Mouse (Mus musculus): ENCODE data around the gene Prdm10.

Gene Prdm10

DNA sequence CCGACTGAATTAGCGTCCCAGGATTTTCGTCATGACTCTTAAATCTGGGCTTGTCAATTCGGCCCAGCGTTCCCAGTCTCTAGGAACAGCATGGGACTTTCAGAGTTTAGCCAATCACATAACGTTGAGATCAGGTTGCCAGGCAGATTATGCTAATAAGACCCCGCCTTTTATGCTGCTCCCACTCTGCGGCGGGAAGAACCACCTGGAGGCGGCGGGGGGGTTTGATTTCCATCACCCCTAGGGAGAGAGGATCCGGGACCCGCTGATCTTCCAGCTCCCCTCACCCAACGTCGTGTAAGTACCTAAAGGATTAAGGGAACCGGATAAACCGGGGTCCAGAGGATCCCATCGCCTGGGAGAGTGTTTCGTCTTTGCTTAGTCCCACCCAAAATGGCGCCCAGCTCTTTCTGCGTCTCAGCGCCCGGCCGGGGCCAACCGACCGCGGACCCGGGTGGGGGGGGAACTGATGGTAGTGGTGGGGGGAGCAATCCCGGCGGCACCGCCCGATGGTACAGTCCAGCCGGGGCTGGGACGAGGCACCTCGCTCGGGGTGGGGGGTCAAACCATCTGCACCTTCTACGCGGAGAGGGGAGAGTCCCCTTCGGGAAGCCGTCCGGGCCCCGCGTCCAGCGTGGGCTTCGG, at the start of gene Prdm10:
Gene Prdm10 (plus strand): TSS at position 173 of the 645 bp plus-strand sequence.
- in situ Hi-C loops (cut with MboI; ENCODE audit: unreplicated experiment in 2 of 2), result loop anchor here in 1 of 2 experiments (25.0 kb wide), 1 partner anchor 1257 kb away; the partner anchor contains the start of gene Fli1

DNA sequence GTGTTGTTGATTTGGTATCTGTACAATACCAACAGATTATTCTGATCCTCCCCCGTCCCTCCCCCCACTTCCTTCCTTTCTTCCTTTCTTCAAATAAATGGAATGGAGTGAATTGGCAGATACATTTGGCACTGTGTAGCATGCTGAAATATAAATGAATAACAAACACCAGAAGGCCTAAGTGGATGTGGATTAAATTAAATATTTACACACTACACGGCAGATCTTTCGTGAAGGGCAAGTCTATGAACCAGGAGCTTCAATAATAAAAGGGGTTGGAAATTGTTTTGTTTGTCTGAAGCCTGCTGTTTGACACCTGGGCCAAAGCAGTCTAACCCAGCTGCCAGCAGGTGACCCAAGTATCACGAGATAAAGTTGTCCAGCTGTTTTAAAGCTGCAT, 45.3 kb upstream of the Prdm10 start:
- in situ Hi-C loops (cut with MboI; ENCODE audit: unreplicated experiment in 2 of 2), result no loop called here

DNA sequence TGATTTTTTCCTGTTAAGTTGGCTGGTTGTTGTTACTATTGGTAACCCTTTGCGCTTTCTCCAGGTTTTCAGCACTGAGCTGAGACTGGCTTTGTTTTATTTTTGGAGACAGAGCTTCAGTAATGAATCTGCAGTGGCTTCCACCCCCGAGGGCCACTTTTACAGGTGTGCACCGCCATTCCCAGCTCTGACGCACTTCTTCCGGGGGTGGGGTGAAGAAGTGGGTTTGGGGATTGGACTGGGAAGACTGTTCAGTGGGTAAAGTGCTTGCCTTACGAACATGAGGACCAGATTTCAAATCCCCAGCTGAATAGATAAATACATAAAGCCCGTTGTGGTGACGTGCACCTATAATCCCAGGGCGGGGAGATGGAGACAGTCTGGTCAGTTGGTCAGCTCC, 44.8 kb upstream of the Prdm10 start:
- in situ Hi-C loops (cut with MboI; ENCODE audit: unreplicated experiment in 2 of 2), result no loop called here

DNA sequence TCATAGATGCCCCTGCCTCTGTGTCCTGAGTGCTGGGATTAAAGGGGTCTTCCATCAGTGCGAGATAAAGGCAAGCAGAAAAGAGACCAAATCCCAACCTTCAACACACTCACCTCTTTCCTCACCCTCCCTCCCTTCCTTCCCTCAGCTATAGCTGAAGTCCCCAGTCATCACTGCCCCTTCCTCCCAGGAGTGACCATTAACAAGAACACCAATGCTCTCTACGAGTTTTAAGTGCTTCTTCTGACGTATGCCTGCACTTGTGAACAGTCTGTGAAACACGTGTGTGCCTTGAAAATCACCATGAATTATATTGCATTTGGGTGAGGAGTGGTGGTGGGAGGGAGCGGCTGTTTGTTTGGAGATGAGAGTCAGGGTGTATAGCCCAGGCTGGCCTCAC, 44.3 kb upstream of the Prdm10 start:
- in situ Hi-C loops (cut with MboI; ENCODE audit: unreplicated experiment in 2 of 2), result no loop called here

DNA sequence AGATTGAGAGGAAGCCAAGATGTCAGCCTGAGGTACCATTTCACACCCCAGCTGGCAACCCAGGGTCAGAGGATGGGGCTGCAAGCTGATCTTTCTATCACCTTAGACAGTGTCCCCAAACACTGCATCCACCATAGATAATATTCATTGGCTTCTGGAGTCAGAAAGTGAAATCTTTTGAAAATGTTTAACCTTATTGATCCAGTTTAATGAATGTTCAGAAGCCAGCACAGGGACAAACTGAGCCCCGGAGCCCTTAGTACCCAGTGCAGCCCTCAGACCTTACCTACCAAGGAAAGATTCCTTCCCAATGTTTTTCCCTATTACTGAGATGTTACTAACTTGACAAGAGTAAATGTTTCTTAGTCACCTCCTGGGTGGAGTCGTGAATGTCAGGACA, 41.8 kb upstream of the Prdm10 start:
- in situ Hi-C loops (cut with MboI; ENCODE audit: unreplicated experiment in 2 of 2), result no loop called here

DNA sequence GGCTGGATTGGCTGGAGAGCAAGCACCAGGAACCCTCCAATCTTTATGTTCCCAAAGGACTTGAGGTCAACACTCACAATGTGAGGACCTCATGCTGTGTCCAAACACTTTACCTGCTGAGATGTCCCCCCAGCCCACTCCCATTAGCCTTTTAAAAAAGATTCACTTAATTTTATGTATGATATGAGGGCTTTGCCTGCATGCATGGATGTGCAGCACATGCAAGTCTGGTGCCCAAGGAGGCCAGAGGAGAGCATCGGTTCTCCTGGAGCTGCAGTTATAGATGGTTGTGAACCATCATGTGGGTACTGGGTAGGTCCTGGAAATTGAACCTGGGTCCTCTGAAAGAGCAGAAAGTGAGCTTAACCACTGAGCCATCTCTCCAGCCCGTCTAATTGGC, 40.8 kb upstream of the Prdm10 start:
- in situ Hi-C loops (cut with MboI; ENCODE audit: unreplicated experiment in 2 of 2), result no loop called here

DNA sequence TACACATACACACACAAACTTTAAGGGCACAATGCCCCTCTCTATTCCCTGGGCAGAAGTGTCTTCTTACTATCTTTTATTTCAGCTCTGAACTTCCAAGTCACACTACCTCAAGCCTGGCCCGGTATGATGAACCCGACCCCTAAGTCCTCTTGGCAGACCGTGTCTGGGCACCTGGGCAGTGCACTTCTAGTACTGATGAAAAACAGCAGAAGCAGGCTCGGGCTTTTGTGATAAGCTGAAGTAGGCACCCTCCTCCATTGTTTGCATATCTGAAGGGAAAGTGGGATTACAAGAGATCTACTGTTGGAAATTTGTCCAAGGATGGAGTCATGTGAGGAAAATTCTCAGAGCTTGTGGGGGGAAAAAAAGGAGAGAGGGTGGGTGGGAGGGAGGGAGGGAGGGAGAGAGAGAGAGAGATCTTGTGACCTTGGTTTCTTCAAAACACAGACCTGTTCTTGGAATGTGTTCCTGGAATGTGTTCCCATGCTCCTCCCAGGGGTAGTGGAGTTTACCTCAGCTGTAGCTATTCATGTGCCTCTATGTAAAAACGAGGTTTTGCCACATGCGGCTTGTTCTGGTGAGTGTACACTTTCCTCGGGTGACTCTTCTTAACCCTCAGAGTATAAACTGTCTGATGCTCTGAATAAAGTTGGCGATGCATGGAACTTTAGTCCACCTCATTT, 39.7 kb upstream of the Prdm10 start:
- in situ Hi-C loops (cut with MboI; ENCODE audit: unreplicated experiment in 2 of 2), result no loop called here

DNA sequence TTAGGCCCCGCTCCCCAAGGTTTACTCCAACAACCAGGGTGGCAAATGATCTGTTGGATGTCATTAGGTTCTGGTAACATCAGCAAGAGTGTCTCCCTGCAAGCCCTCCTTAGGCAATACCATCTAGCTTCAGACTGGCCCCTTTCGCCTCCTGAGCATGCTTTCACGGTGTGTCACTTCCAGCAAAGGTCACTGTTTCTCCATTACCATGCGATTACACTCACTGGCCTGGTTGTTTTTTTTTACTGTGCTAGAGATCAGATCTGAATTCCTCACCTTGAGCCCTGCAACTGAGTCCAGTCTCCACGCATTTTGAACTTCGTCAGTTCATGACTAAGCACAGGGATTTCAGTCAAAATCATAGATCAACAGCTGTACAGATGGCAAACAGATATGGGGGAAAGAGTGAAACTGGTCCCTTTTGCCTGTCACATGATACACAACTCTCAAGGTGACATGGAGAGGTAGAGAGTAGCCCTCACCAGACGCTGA, 39.1 kb upstream of the Prdm10 start:
- in situ Hi-C loops (cut with MboI; ENCODE audit: unreplicated experiment in 2 of 2), result no loop called here

DNA sequence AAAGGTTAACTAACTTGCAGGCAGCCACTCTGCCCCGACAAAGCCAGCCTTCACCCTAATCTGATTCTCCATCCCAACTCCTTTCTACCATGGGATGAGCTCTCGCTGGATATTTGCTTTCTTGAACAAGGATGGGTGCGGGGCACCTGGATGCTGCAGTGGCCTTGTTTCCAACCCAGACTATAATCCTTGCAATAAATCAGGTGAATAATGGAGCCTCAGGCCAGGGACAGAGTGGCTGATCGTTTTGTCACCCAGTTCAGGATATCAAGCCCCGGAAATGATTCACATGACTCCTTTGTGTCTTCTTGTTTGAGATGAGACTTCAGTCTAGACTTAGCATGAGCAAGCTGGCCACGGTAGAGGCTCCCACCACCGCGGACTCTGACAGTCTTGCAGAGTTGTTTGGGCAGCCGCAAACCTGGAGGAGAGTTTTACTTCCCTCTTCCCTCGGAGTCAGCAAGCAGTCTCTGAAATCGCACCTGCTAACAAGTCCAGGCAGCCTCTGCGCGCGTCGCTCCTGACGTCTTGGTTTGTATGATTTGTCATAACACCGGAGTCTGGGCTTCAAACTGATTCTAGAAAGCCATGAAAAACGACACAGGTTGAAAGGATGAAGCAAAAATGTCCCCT, 36.9 kb upstream of the Prdm10 start:
- in situ Hi-C loops (cut with MboI; ENCODE audit: unreplicated experiment in 2 of 2), result no loop called here

DNA sequence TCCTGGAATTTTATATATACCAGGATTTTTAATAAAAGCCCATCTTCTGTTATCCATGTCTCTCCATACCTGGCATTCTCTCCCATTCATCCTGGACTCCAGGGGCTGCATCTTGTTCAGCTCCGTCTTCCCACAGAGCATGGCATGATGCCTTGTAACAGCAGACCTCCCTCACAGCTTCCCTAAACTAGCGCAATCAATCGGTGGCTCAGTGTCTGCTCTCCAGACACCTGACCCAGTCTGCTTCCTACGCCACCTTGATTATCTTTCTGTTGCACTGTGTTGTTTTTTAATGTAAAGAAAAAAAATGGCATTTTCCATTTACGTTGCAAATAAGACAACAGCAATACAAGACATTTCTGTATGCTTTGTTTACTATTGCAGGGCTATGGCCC, 36.4 kb upstream of the Prdm10 start:
- in situ Hi-C loops (cut with MboI; ENCODE audit: unreplicated experiment in 2 of 2), result no loop called here

DNA sequence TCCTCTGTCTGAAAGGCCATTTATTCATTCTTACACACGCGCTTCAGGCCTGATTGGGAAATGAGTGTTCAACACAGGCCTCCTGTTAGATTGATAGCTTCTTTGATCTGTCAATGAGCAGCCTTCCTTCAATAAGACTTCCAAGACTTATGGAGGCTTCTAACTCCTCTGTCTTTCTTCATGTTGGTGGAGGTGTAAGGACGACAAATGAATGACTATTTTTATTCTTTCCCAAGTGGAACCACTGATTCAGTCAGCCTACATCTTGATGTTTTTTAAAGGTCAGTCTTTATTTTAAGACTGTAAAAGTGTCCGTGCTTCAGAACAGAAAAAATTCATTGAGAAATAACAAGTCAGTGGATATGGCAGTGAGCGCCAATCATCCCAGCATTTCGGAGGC, 35.3 kb upstream of the Prdm10 start:
- in situ Hi-C loops (cut with MboI; ENCODE audit: unreplicated experiment in 2 of 2), result no loop called here

DNA sequence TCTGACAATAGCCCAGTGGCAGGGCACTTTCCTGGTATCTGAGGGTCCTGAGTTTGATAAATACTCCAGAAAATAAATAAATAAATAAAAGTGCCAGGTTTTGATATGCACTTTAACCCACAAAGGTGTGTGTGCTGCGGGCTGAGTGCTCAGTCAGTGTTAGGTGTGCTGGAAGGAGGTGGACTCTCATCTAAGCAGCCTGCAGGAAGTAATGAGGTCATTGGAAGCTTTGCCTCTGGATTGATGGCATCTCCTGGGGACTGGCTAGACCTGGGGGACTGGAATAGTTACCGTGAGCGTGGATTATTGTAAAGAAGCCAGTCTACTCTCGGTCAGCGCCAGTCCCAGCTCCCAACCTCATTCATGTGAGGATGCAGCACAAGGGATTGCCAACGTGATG, 33.9 kb upstream of the Prdm10 start:
- in situ Hi-C loops (cut with MboI; ENCODE audit: unreplicated experiment in 2 of 2), result no loop called here

DNA sequence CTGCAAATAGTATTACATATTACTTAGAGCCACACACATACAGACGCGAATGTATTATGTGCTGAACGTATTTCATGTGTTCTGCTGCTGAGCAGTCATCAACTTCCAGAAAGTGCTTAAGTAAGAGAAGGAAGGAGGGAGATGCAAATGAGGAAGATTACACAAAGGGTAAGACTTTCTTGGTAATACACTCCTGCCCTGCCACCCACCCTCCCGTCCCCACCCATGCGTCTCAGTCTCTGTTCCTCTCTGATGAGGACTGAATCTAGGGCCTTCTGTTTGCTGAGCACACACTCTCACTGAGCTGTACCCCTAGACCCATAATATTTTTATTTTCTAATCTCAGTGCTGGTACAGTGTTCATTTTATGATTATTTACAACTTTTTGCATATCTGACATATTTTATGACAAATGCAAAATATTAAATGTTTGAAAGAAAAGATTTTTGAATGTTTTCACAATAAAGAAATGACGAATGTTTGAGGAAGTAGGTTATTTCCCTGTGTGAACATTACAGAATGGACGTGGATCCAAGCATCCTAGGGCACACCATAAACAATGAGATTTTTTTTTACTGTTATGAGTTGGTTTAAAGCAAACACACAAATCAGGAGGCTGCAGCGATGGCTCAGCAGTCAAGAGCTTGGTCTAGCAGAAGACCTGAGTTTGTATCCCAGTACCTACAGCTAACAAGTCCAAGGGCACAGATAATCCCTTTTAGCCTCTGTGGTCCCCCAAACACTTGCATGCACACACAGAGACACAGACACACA, 32.7 kb upstream of the Prdm10 start:
- in situ Hi-C loops (cut with MboI; ENCODE audit: unreplicated experiment in 2 of 2), result no loop called here

DNA sequence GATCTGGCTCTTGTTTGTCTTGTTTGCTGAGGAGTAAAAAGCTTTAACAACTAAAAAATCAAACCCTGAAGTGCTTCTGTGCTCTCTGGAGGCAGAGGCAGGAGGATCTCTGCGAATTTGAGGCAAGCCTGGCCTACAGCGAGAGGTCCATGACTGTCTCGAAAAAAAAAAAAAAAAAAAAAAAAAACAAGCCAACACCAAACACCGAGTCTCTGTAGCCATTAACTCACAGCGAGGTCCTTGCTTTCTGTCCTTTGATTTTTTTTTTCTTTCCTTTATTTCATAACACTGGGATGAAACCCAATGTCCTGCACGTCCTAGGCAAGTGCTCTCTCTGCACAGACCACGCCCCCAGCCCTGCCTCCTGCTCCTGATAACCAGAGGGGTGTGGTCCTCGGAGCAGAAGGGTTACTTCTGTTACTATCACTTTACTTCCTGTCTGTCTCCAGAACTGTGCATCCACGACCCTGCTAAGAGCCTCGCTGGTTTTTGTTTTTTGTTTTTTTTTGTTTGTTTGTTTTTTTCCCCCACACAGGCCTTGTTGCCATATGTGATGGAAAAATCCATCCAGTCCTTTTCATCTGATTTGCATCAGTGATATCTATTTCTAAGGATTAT, 28.0 kb upstream of the Prdm10 start:
- in situ Hi-C loops (cut with MboI; ENCODE audit: unreplicated experiment in 2 of 2), result no loop called here

DNA sequence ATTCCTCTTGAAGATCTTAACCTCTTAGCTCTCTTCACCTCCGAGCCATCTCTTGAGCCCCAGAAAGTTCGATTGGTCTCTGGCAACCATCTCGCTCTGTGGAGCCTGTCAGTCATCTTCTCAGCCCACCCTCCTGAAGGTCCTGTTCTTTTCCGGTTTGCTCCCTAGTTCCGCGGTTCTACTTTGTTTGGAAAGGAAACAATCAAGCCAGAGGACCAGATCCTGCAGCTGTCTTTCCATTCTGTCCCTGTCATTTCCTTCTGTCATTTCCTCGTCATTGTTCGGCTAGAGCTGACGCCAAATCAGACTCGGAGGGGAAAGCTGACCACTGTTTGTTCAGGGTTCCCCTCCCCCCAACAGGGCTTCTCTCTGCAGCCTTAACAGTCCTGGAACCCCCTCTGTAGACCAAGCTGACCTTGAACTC, 27.0 kb upstream of the Prdm10 start:
- in situ Hi-C loops (cut with MboI; ENCODE audit: unreplicated experiment in 2 of 2), result no loop called here

DNA sequence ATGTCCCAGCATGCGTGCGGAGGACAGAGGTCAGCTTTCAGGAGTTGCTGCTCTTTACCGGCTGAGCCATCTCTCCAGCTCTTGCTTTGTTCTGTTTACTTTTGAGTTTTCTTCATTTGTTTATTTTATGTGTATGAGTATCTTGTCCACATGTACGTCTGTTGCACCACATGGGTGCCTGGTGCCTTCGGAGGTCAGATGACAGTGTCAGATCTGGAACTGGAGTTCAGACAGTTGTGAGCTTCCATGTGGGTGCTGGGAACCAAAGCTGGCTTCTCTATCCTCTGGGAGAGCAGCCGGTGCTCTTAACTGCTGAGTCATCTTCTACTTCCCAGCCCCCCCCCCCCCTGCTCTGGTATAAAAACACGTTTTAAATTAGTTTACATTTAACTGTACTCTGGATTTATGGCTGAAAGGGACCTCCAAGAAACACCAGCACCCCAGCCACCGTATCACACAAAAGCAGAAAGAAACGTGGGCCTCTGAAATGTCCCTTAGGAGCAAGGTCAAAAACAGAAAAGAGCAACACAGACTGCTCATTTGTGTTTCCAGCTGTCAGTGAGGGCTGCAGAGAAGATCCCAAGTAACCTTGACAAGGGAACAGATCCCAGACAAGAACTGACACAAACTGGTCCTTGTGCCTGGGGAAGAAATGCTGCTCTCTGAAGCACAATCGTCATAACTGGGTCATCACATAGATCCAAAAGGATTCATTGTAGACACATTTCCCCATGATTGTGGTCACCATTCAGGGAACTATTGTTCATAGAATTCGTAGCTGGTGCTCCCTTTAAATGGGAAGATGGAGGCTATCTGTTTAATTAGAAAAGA, 26.3 kb upstream of the Prdm10 start:
- in situ Hi-C loops (cut with MboI; ENCODE audit: unreplicated experiment in 2 of 2), result no loop called here

DNA sequence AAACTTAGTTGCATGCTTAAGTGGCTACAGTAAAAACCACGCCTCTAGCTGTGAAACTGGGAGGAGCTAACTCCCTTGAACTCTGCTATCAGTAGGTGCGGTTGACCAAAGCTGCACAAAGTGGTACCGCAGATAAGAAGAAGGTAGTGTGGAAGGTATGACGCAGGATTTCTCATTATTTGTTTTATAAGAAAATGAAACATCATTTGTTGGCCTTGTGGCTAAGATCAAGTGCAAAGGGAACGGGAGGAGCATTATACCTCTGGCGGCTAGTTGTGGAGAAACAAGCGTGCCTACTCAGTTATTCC, 25.7 kb upstream of the Prdm10 start:
- in situ Hi-C loops (cut with MboI; ENCODE audit: unreplicated experiment in 2 of 2), result no loop called here

DNA sequence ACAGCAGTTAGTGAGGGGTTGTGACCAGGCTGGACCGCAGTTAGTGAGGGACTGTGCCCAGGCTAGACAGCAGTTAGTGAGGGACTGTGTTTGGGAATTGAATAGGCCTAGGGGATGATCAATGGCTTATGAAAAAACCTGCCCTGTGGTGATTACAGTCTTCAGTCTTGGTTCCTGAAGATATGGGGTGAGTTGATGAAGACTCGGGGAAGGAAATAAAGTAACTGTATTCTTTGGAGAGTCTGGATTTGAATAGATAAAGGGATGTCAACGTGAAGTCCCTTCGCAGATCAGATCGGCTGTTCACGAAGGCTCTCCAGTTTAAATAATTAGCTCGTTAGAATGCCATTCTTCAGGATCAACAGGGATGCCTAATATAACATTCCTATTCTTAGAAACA, 24.4 kb upstream of the Prdm10 start:
- in situ Hi-C loops (cut with MboI; ENCODE audit: unreplicated experiment in 2 of 2), result no loop called here

DNA sequence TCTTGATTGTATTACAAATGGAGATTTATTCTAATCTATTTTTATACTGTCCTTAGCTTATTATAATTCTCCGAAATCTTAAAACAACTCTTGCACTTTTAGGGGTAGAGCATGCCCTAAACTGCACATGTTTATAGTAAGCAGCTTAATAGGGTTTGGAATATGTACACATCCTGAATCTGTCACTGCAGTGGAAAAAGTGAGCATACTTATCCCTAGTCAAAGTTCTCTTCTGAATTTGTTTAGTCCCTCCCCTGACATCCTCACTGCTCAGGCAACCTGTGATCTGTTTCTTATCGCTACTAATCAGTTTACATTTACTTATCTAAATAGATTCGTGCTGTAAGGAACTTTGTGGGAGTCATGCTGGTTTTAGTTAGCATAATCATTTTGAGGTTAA, 22.1 kb upstream of the Prdm10 start:
- in situ Hi-C loops (cut with MboI; ENCODE audit: unreplicated experiment in 2 of 2), result no loop called here

DNA sequence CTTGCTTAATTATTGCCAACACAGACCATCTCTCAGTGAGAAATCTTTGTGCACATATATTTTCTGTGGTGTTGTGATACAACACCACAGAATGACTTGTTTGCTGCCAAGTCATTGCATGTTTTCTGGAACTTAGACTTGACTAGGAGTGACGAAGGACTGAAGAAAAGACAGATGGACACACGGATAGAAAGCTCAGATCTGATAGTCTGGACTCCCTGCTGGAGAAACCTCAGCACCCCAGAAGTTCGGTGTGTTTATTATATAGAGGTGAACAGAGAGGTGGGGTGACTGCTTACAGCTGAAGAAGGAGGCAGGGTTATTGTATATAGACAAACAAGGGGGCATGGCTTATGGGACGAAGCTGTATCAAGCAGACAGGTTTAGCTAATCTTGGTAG, 20.1 kb upstream of the Prdm10 start:
- in situ Hi-C loops (cut with MboI; ENCODE audit: unreplicated experiment in 2 of 2), result no loop called here

Data from v-Abl transformed pro-B cells (cell line).